Mouse (Mus musculus): ENCODE data around the gene Rps3.

Gene Rps3

DNA sequence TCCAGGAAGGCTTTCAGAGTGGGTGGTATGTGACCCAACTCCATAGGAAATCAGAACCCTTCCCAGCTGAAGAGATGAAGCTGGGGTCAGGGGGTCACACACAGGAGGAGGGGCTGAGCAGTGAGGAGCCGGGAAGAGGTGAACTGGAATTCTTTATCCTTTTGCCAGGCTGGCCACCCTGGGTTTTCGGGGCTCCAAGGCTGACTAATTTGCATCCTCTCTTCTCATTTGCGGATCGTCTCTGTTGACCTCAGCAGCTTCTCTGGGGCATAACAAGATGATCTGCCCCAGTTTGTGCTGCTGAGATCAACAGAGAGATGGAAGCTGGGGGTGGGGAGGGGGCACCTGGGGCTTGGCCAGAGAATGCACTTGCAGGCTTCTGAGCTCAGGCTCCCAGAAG lies 47.0 kb downstream of the Rps3 start:
- DNase-seq: no peak

DNA sequence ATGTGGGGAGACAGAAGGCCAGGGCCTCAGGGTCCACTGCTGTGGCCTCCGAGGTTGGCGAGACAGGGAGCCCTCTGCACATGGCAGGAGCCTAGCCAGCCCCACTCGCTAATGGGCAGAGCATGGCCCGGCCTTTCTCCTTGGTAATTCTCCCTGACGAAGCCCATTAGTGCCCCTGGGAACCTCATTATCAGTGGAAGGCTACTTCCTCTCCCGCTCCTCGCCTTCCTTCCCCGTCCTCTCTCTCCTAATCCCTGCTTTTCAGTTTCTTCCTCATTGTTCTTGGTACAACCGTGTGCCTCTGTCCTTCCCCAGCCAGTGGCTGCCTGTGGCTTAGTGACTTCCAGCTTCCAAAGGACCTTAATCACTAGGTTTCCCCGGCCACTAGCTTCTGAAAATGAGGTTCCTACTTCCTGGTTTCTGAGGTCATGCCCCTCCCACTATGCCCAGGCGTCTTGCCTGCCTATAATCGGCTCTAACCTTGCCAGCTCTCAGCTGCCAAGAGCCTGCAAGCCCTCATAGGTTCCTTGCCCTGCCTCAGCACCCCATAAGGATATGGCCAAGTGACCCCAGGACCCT lies 48.8 kb downstream of the Rps3 start:
- DNase-seq: no peak

GRCm38 (mm10) chr7:99432863-99433262 lies 50.7 kb downstream of the Rps3 start:
- DNase-seq: no peak

GRCm38 (mm10) chr7:99432248-99432647 lies 51.3 kb downstream of the Rps3 start:
- DNase-seq: peak; percentile 71

GRCm38 (mm10) chr7:99430246-99430645 lies 53.3 kb downstream of the Rps3 start:
- no peak for DNase-seq

DNA sequence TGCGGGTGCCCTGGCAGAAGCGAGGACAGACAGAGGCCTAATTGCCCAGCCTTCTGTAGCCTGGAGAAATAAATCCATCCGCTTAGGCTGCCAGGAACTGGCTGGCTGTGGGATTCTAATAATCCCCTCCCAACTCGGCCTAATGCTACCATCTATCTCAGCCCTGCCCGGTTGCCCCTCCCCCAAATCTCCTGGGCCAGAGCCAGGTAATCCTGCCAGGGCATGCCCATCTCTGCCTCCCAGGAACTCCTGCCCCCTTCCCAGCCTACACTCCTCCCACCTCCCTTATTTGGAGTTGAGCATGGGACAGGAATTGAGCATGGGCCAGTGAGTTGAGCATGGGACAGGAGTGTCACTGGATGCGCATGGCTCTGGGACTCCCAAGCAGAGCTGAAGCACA lies 53.8 kb downstream of the Rps3 start:
- no peak for DNase-seq

GRCm38 (mm10) chr7:99428836-99429235 lies 54.7 kb downstream of the Rps3 start:
- DNase-seq: no peak

- DNase-seq: no peak
Measured at GRCm38 (mm10) chr7:99427987-99428386, 55.6 kb downstream of the Rps3 start.

Measured in right cerebral cortex, postnatal 25 days (tissue).